Mouse (Mus musculus) small intestine, adult 2 months (tissue): ENCODE data around the gene Rarb. TPM values are rescaled to one million over a fixed set of nuclear protein-coding genes. Genes with fewer than 3 reads are reported as not detected.
"Not testable (repeated sequence)": the region's sequence is repeated elsewhere in the genome, so short reads cannot be mapped to it uniquely, and the experiment has no call there.

Experiments
- H3K27ac ChIP-seq: fragments of 200-500 bp; 2 replicates; pipeline ENCODE4 v1.5.1; 2012; ENCODE audit warnings: low read depth, low read length, control low read depth, inconsistent platforms; ENCODE audit not compliant: insufficient read depth
- H3K27me3 ChIP-seq: fragments of 200-500 bp; 2 replicates; pipeline ENCODE4 v1.6.1; 2012; ENCODE audit warnings: mild to moderate bottlenecking, moderate library complexity, low read length, inconsistent platforms; ENCODE audit not compliant: control insufficient read depth, insufficient read depth
- H3K36me3 ChIP-seq: fragments of 200-500 bp; 2 replicates; pipeline ENCODE4 v1.6.1; 2012; ENCODE audit warnings: mild to moderate bottlenecking, low read length, control low read depth, inconsistent platforms; ENCODE audit not compliant: control insufficient read depth, insufficient read depth
- H3K4me1 ChIP-seq: fragments of 200-500 bp; 2 replicates; pipeline ENCODE4 v1.6.1; 2012; ENCODE audit warnings: low read length, inconsistent platforms, mixed read lengths; ENCODE audit not compliant: control insufficient read depth, insufficient read depth, insufficient read length
- H3K4me3 ChIP-seq: fragments of 200-500 bp; 2 replicates; pipeline ENCODE4 v1.5.1; 2012; ENCODE audit warnings: low read depth, mild to moderate bottlenecking, control low read depth, inconsistent platforms, low read length, moderate library complexity
- CTCF ChIP-seq: fragments of 200-500 bp; IDR thresholded peaks from 2 replicates; pipeline ENCODE4 v1.5.1; 2012; ENCODE audit warnings: low read depth, mild to moderate bottlenecking, control low read depth, inconsistent platforms, low read length, moderate library complexity, mixed read lengths; ENCODE audit not compliant: insufficient replicate concordance, insufficient read length; ENCODE audit errors: extremely low read depth
- POLR2A ChIP-seq: fragments of 200-500 bp; IDR thresholded peaks from 2 replicates; pipeline ENCODE4 v1.6.1; 2012; ENCODE audit warnings: low read depth, mild to moderate bottlenecking, control low read depth, inconsistent platforms, low read length, moderate library complexity
- WGBS: fragments of 180-500 bp; shearing (Covaris S2); methylation state at CpG from one replicate; pipeline ENCODE4 v1.1.7; 2018; 5-methylcytosine and 5-hydroxymethylcytosine counted together
- polyA plus RNA-seq: library from polyadenylated mRNA; depleted of rRNA; stranded (reverse); fragments of >200 nt; gene quantifications from 2 replicates; pipeline ENCODE4 v1.2.3, GENCODE M21; 2012

Rarb gene
- polyA plus RNA-seq, 1 experiment: 0.61 TPM

DNA sequence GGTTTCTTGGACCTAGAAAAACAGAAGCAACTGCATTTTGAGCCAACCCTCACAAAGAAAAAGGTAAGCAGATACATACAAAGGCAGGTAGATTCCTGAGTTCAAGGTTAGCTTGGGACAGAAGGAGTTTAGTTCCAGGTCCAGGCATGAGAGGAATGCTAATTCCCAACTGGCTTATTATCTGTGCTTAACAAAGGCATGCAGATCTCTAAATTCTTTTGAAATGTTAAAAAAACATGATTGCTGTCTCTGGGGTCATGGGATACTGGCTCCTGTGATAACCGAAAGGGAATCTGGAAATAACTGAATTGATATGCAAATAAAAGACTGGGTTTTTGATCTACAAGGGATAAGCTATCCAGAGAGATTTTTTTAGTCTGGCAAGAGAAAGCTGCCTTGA, 28.8 kb downstream of the Rarb start:
- WGBS: 83% methylated on average over 1 of the region's 1 CpGs
- Histone ChIP-seq H3K4me3 (no peak overlapping the region), H3K36me3 (no peaks in the 10 kb centered on the region), H3K27me3 (no peaks in the 10 kb centered on the region), H3K27ac (no peak overlapping the region), H3K4me1 (no peaks in the 10 kb centered on the region)
- TF ChIP-seq POLR2A (no peak), CTCF (no peak)

DNA sequence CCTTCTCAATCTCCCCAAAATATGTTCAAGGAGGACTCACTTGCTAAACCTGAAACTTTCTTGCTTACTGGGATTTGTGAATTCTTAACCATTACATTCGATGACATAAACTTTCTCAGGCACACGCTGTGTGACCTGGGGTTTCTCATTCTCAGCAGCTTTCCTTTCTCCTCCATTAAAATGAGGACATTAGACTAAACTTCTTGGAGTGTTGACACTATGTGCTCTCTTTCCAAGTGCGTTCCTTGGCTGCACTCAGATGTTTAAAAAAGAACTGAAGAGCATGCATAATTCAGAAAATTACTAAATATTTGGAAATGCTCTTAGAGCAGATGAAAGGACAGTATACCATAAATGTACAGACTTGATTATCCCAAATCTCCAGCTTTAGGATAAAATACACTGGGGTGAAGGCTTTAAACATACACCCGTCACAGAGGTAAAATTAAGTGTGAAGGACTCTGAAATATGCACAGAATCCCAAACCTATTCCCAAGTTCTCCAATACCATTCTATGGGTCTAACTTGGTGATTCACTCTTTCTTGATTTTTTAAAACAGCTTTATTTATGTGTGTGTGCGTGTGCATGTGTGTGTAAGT, 36.9 kb downstream of the Rarb start:
- 76% methylated on average over 5 of the region's 5 CpGs for WGBS
- no peaks in the 10 kb centered on the region for H3K36me3 ChIP-seq

DNA sequence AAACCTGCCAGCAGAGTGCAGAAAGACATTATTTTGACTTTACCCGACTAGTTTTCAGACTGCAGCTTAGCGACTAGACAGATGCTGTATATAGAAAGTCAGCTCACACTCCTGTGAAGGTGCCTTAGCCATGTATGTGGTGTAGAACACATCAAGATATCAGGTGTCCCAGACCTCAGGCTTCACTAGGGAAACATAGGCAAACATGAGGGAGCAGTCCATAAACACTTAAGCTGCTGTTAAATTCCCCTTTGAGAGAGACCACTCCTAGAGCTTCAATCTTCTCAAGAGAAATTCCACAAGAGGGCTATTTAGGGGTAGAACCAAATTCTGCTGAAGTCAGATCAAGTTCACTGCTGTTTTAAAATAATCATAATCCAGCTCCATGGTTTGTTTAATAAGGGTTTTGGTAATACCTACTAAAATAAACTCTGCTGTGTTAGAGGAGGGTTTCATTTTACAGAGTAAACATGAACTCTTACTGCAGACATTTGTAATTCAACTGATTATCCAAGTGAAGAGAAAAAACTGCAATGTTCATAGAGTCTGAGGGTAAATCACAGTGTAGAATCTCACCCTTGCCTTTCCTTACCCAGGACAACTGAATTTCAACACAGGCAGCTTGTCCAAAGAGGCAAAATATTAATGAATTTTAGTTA, 42.1 kb downstream of the Rarb start:
- H3K36me3 ChIP-seq: no peaks in the 10 kb centered on the region
- WGBS: 65% methylated on average over 2 of the region's 2 CpGs
- TF ChIP-seq CTCF: no peak
- no peak for TF ChIP-seq POLR2A

More for the DNA sequence above, 36.9 kb downstream of the Rarb start:
- no peak overlapping the region for H3K27ac ChIP-seq
- H3K4me3 ChIP-seq: no peak overlapping the region
- H3K27me3 ChIP-seq: no peaks in the 10 kb centered on the region
- no peaks in the 10 kb centered on the region for H3K4me1 ChIP-seq
- TF ChIP-seq CTCF (no peak), POLR2A (no peak)

DNA sequence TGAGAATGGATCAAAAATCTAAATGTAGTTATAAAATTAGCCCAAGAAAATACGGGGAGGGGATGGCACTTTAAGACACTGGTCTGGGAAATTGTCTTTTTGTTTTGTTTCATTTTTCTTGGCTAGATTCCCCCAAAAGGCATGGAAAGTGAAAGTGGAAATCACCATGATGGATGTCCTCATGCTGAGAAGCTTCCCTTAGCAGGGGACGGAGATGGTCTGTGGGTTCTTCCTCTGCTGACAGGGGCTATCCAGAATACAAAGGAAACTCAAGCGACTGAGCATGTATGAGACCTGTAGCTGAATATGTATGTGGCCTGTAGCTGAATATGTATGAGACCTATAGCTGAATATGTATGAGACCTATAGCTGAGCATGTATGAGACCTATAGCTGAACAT, 46.0 kb downstream of the Rarb start:
- H3K27ac ChIP-seq: no peak overlapping the region
- no peaks in the 10 kb centered on the region for H3K36me3 ChIP-seq
- H3K4me3 ChIP-seq: no peak overlapping the region
- 62% methylated on average over 3 of the region's 3 CpGs for WGBS
- TF ChIP-seq CTCF: no peak
- no peak for TF ChIP-seq POLR2A
- no peaks in the 10 kb centered on the region for H3K4me1 ChIP-seq
- H3K27me3 ChIP-seq: no peaks in the 10 kb centered on the region

More for the DNA sequence above, 42.1 kb downstream of the Rarb start:
- no peaks in the 10 kb centered on the region for H3K4me1 ChIP-seq
- no peak overlapping the region for H3K27ac ChIP-seq
- no peaks in the 10 kb centered on the region for H3K27me3 ChIP-seq
- no peak overlapping the region for H3K4me3 ChIP-seq

DNA sequence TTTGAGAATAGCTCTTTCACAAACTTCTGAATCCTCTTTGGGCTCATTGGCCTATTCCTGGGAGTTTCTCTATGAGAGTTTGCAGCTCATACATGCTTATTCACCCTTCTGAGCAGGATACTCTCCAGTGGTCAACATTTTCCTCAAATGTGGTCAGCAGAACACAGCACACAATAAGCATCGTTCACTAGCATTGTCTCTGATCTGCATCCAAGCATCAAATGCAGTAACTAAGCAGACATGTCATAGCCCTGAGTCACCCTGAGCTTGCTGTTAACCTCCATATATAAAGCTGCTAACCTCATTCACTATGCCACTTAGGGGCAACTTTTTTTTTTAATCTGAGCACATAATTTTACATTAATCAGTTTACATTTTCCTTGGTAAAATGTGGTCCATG, 53.1 kb downstream of the Rarb start:
- TF ChIP-seq POLR2A (no peak), CTCF (no peak)
- Histone ChIP-seq H3K4me3 (no peak overlapping the region), H3K4me1 (no peaks in the 10 kb centered on the region), H3K36me3 (no peaks in the 10 kb centered on the region), H3K27me3 (no peaks in the 10 kb centered on the region), H3K27ac (no peak overlapping the region)
- WGBS: 83% methylated on average over 1 of the region's 1 CpGs

DNA sequence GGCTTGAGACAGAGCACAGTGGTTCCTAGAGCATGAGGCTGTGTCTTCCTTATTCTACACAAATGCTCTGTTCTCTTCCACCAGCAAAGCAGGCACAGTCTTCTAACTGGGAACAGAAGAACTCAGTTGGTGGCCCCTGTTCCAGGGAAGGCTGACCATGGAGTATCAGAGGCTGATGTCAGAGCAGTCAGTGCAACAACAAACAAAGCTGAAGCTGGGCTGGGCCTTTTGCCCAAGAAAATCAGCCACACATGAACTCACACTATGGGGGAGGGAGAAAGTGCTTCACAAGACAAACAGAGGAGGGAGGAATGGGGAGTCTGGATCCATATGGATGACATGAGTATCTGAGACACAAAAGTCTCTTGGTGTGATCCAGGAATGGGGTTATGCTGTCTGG, 56.2 kb downstream of the Rarb start:
- no peaks in the 10 kb centered on the region for H3K4me1 ChIP-seq
- no peaks in the 10 kb centered on the region for H3K36me3 ChIP-seq
- no peak overlapping the region for H3K4me3 ChIP-seq
- H3K27ac ChIP-seq: no peak overlapping the region
- no peak for TF ChIP-seq CTCF
- TF ChIP-seq POLR2A: no peak
- no peaks in the 10 kb centered on the region for H3K27me3 ChIP-seq

DNA sequence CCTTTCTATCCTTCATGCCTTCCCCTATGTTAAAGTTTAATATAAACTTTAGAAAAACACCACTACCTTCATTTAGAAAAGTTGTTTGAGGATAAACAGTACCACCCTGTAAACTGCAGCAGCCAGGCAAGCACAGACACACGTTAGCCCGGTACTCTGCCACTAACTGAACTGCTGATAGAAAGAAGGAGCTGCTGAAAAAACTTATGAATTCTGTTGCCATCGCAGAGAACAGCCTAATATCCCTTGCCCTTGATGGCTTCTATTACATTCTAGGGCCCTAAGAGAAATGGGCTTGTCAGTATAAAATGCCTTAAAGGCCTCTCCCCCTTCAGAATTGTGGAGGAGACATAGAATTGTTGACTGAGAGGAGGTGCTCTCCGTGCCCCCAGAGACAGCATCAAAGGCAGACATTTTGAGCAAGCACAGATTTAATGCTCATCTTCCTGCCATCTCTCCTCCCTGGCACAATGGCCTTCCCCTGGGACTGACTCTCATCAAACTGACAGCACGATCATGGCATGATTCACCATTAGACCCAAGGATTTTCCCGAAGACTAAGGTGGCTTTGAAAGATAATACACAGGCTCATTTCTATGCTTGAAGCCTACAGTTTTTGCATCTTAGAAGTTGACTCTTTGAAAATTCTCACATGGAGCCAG, 60.1 kb downstream of the Rarb start:
- Histone ChIP-seq H3K27me3 (no peaks in the 10 kb centered on the region), H3K36me3 (no peaks in the 10 kb centered on the region), H3K27ac (no peak overlapping the region), H3K4me1 (no peaks in the 10 kb centered on the region; the same call in 1 of the 2 replicates), H3K4me3 (no peak overlapping the region)
- TF ChIP-seq POLR2A: no peak
- no peak for TF ChIP-seq CTCF
- 83% methylated on average over 6 of the region's 6 CpGs for WGBS

DNA sequence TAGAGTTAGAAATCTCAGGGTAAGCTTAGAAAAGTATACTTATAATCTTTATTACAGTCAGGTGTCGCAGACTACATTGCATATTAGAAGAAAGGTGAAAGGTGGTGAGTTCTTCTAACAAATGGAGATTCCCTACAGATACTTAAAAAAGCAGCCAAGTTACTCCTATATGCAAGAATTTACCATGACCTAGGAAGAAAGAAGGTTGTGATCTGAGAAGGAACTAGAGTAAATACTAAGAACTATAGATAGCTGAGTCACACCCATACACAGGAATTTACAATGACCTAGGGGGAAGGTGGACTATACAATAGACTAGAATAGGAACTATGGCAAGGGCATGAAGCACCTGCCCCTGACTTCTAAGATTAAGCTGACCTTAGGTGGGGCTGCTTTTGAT, 63.4 kb downstream of the Rarb start:
- WGBS: 87% methylated on average over 1 of the region's 1 CpGs
- not testable (repeated sequence) for H3K4me3 ChIP-seq, H3K36me3 ChIP-seq, H3K27ac ChIP-seq, H3K27me3 ChIP-seq, H3K4me1 ChIP-seq
